Mouse (Mus musculus) left cerebral cortex, postnatal 25 days (tissue): ENCODE measurements around the gene Zeb2. TPM values are rescaled to one million over a fixed set of nuclear protein-coding genes. Genes with fewer than 3 reads are reported as not detected.
A peak's percentile ranks its signal among the peaks of the same experiment; 100 is the strongest.

Experiments
- DNase-seq, 2 experiments: peaks; one replicate each; pipeline ENCODE4 v3.0.0; 2022; ENCODE audit warnings: low spot score in 2 of 2, mixed read lengths in 1 of 2
- intact Hi-C: fragments of 180-260 bp; cut with DNase I; formaldehyde crosslinking; loops from one replicate; pipeline ENCODE4 v1.15.1; 2025
- microRNA-seq, 2 experiments: library from miRNA; unstranded; fragments of <30 nt; microRNA quantifications; one replicate each; pipeline ENCODE4 v1.2.0; 2022
- total RNA-seq, 2 experiments: library from RNA; stranded (reverse); gene quantifications; 2 replicates each; pipeline ENCODE4 v1.2.3; 2021

Gene Zeb2
- total RNA-seq, 2 experiments from 2014 or later = 184 TPM

GRCm38 (mm10) chr2:44969226-44969625 is 148.0 kb downstream of the Zeb2 start:
- intact Hi-C loops = loop anchor here (5.0 kb wide), 1 partner anchor 42 kb away; the partner anchor contains the start of gene Gtdc1
- peak in 1 of 2 experiments; percentile 52 for DNase-seq

- no peak for DNase-seq
- intact Hi-C loops = loop anchor here (5.0 kb wide), 1 partner anchor 39 kb away; the partner anchor contains the start of gene Gtdc1
These were observed 151.2 kb downstream of the Zeb2 start for GRCm38 (mm10) chr2:44965834-44966555.

GRCm38 (mm10) chr2:44962620-44963019 is 154.6 kb downstream of the Zeb2 start:
- no peak for DNase-seq
- intact Hi-C loops = no loop called here

- no peak for DNase-seq
- intact Hi-C loops = no loop called here
These were observed 156.0 kb downstream of the Zeb2 start for GRCm38 (mm10) chr2:44961192-44961591.

- no peak for DNase-seq
- intact Hi-C loops = no loop called here
These were observed 156.6 kb downstream of the Zeb2 start for GRCm38 (mm10) chr2:44960561-44960960.

- intact Hi-C loops = no loop called here
- no peak for DNase-seq
These were observed 159.8 kb downstream of the Zeb2 start for GRCm38 (mm10) chr2:44957329-44957797.

- intact Hi-C loops = no loop called here
These were observed 161.0 kb downstream of the Zeb2 start for GRCm38 (mm10) chr2:44956232-44956631.

GRCm38 (mm10) chr2:44955506-44955905 is 161.7 kb downstream of the Zeb2 start:
- DNase-seq = no peak
- intact Hi-C loops = no loop called here

More at GRCm38 (mm10) chr2:44956232-44956631, 161.0 kb downstream of the Zeb2 start:
- DNase-seq = peak in 1 of 2 experiments; percentile 55

- DNase-seq = no peak
- intact Hi-C loops = no loop called here
These were observed 163.0 kb downstream of the Zeb2 start for GRCm38 (mm10) chr2:44954180-44954579.

GRCm38 (mm10) chr2:44952830-44953422 is 164.3 kb downstream of the Zeb2 start:
- no peak for DNase-seq
- intact Hi-C loops = no loop called here

- intact Hi-C loops = no loop called here
- no peak for DNase-seq
These were observed 165.5 kb downstream of the Zeb2 start for GRCm38 (mm10) chr2:44951651-44952213.

- intact Hi-C loops = no loop called here
- no peak for DNase-seq
These were observed 172.5 kb downstream of the Zeb2 start for GRCm38 (mm10) chr2:44944689-44945088.

Small RNA genes within 50 kb of the gene (microRNA-seq; reads per million reads assigned to microRNA genes)
- gene Mir5129 = 16.1 to 22.8 reads per million in 2 experiments

Other genes starting within 250 kb of the Zeb2 start
- gene Gtdc1, start 189.7 kb downstream of the Zeb2 start, total RNA-seq = 10 to 100 TPM; 79.8 to 82.3 TPM